Mouse (Mus musculus) right cerebral cortex, postnatal 36 days (tissue): Measurements from ENCODE around the gene Crebbp.

Source experiments
- DNase-seq, 2 experiments: peaks; one replicate each; pipeline ENCODE4 v3.0.0; 2022; ENCODE audit warnings: low spot score in 2 of 2, mixed read lengths in 1 of 2

Crebbp gene

GRCm38 (mm10) chr16:4044093-4044492, 169.7 kb downstream of the Crebbp start:
- DNase-seq = no peak

GRCm38 (mm10) chr16:4041646-4042045, 172.2 kb downstream of the Crebbp start:
- no peak for DNase-seq

DNA sequence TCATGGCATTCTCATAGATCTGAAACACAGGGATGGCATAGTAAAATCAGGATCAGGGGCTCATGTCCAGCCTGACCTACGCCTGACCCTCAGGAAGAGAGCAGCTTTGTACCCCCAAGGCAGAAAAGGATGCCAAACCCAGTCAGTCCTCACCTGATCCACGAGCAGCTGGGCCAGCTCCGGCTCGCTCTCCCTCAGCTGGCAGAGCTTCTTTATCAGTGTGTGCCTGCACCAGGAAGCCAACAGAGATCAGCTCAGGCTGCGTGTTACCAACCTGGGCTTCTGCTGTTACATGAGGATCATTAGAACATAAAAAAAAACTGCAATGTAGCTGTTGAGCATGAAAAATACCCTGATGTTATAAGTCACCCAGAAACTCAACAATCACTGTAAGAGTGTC, 173.6 kb downstream of the Crebbp start:
- no peak for DNase-seq

DNA sequence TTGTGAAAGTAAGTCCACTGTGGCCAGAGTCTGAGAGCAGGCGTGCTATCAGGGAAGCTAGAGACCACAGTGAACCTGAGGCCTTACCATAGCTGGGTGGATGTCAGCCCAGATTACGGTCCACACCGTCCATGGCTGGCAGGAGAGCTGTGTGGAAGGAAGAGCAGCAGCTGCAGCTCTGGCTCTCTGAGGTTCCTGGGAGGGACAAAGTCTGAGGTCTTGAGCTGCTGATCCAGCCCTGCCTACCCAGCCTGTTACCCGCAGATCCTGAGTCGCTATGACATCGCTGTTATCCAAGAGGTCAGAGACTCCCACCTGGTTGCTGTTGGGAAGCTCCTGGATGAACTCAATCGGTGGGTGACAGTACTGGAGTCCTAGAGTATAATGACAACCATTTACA, 176.1 kb downstream of the Crebbp start:
- no peak for DNase-seq

- no peak for DNase-seq
Observed at GRCm38 (mm10) chr16:4036807-4037206, 177.0 kb downstream of the Crebbp start, which contains the start of gene Dnase1. Gene Dnase1 (plus strand): TSS chr16:4036942.

GRCm38 (mm10) chr16:4035575-4035974, 178.2 kb downstream of the Crebbp start:
- DNase-seq = no peak

DNA sequence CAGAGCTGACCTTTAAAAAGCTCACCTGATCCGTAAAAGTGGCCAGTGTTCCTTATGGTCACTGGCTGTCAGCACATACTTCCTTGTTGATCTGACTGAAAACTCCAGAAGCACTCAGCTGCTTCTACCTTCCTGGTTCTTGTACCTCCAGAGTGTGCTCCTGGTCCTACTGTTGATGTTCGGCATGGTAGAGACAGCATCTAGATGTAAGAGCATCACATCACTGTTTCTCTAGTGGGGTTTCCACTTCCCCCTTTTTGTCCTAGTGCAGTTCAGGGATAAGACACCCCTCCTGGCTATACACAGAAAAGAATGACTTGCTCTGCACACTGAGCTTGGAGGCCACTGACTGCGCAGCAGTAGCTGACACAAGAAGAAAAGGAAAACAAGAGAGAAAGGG, 179.3 kb downstream of the Crebbp start:
- DNase-seq = no peak

DNA sequence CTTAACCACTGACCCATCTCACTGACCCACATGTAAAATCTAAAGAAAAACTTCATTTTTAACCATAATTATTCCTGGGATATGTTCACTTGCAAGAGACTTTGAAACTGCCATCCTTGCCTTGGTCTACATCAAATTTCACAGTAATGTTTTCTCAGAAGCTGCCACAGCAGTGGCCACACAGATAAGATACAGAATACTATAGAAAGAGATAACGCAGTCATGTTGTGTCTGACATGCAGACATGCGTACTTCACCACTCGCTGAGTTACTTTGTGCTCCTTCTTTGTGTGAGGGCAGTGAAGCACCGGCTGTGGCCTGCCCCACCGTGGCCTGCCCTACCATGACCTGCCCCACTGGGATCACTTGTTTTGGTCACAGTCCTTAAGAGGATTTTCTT, 179.8 kb downstream of the Crebbp start:
- DNase-seq = no peak

DNA sequence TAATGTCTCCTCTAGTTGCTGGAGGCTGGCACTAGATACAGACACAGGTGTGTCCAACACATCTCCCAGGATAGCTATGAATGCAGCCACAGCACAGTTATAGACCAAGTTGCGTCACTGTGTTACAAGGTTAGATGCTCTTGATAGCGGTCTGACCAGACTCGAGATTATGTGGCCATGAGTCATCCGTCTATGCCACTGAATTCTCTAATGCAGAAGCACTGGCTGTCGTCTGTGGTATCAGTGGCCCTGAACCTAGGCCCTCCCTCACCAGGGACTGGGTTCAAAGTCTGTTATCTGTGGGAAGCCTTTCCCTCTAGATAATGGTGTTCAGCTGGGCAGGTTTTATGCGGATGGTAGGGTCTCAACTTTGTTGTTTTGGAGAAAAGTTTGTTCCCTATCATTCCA, 181.5 kb downstream of the Crebbp start:
- DNase-seq = no peak

- no peak for DNase-seq
Observed at GRCm38 (mm10) chr16:4031441-4032274, 182.1 kb downstream of the Crebbp start.
